Mouse (Mus musculus) heart, postnatal 0 days (tissue): ENCODE measurements around the gene Gm20532. TPM values are rescaled to one million over a fixed set of nuclear protein-coding genes. Genes with fewer than 3 reads are reported as not detected.

Experiments used
- ATAC-seq: fragments of 200-750 bp; cut with Nextera tagmentation; 2 replicates; pipeline ENCODE4 v1.8.0; 2017; ENCODE audit warnings: low read depth, moderate number of reproducible peaks, moderate library complexity; ENCODE audit not compliant: insufficient read depth
- DNase-seq: peaks from one replicate; pipeline ENCODE4 v3.0.0-alpha.2; 2016; ENCODE audit warnings: low spot score
- H3K27ac ChIP-seq: fragments of 300-500 bp; sonication (generic); 2 replicates; pipeline ENCODE4 v1.5.1; 2014; ENCODE audit warnings: low read depth, mild to moderate bottlenecking
- H3K27me3 ChIP-seq: fragments of 300-500 bp; sonication (generic); 2 replicates; pipeline ENCODE4 v1.6.1; 2014; ENCODE audit warnings: low read length, mixed read lengths; ENCODE audit not compliant: control insufficient read depth, insufficient read depth
- H3K36me3 ChIP-seq: fragments of 300-500 bp; sonication (generic); replicated peaks from 2 replicates; pipeline ENCODE4 v1.6.1; 2014; ENCODE audit warnings: low read length, mixed read lengths; ENCODE audit not compliant: control insufficient read depth, insufficient read depth
- H3K4me1 ChIP-seq: fragments of 300-500 bp; sonication (generic); 2 replicates; pipeline ENCODE4 v1.6.1; 2014; ENCODE audit warnings: antibody characterized with exemption; ENCODE audit not compliant: control insufficient read depth, insufficient read depth
- H3K4me2 ChIP-seq: fragments of 300-500 bp; sonication (generic); 2 replicates; pipeline ENCODE4 v1.6.1; 2014; ENCODE audit warnings: low read depth, mild to moderate bottlenecking, low read length, moderate library complexity
- H3K4me3 ChIP-seq: fragments of 300-500 bp; sonication (generic); 2 replicates; pipeline ENCODE4 v1.5.1; 2014; ENCODE audit warnings: low read depth, low read length
- H3K9ac ChIP-seq: fragments of 300-500 bp; sonication (generic); replicated peaks from 2 replicates; pipeline ENCODE4 v1.6.1; 2014; ENCODE audit warnings: low read depth, low read length, mixed read lengths
- H3K9me3 ChIP-seq: fragments of 300-500 bp; sonication (generic); replicated peaks from 2 replicates; pipeline ENCODE4 v1.6.1; 2016; ENCODE audit warnings: low read length; ENCODE audit not compliant: control insufficient read depth
- CTCF ChIP-seq: IDR thresholded peaks from 2 replicates; pipeline ENCODE4 v1.5.1; 2016; ENCODE audit warnings: antibody characterized with exemption, control low read depth, low read depth
- EP300 ChIP-seq: IDR thresholded peaks from 2 replicates; pipeline ENCODE4 v1.6.1; 2016; ENCODE audit warnings: antibody characterized with exemption, low read depth
- WGBS: fragments of 180-500 bp; shearing (Covaris S2); extraction: QIAGEN DNeasy Blood & Tissue Kit; methylation state at CpG from one replicate; pipeline ENCODE4 v1.1.7; 2014; 5-methylcytosine and 5-hydroxymethylcytosine counted together
- polyA plus RNA-seq: library from polyadenylated mRNA; unstranded; fragments of >200 nt; fragmentation: Nextera tagmentation; extraction: Ambion mirVana; gene quantifications from 2 replicates; pipeline ENCODE4 v1.2.1, GENCODE M21; 2015
- total RNA-seq: library from RNA; depleted of rRNA; stranded (reverse); fragments of >200 nt; gene quantifications from 2 replicates; pipeline ENCODE4 v1.2.3, GENCODE M21; 2014; ENCODE audit warnings: low replicate concordance

Gene Gm20532
- total and polyA plus RNA-seq, 2 experiments from 2014 or later: not detected

GRCm38 (mm10) chr2:26587044-26587405 is 586 bp downstream of the Gm20532 start:
- H3K4me1 ChIP-seq: peaks cover 17% of the 10 kb centered on the region; the same call in 1 of the 2 replicates
- H3K27me3 ChIP-seq: no peaks in the 10 kb centered on the region
- peak overlapping the region; percentile 77 for H3K9ac ChIP-seq
- DNase-seq (no peak), ATAC-seq (peak; percentile 20; the same call in 1 of the 2 replicates)
- H3K9me3 ChIP-seq: no peaks in the 10 kb centered on the region
- H3K27ac ChIP-seq: peak overlapping the region; percentile 86
- H3K4me2 ChIP-seq: peak overlapping the region; percentile 78
- 13% methylated on average over 11 of the region's 11 CpGs for WGBS
- peak overlapping the region; percentile 65 for H3K4me3 ChIP-seq
- no peak; the same call in 1 of the 2 replicates for TF ChIP-seq CTCF
- no peak for TF ChIP-seq EP300
- peaks cover 7% of the 10 kb centered on the region for H3K36me3 ChIP-seq

GRCm38 (mm10) chr2:26588573-26588972 is 2.1 kb downstream of the Gm20532 start:
- H3K36me3 ChIP-seq: peaks cover 22% of the 10 kb centered on the region
- no peak for TF ChIP-seq CTCF
- no peak for TF ChIP-seq EP300
- 33% methylated on average over 4 of the region's 4 CpGs for WGBS
- H3K4me3 ChIP-seq: peak overlapping the region; percentile 65
- no peaks in the 10 kb centered on the region for H3K9me3 ChIP-seq
- H3K4me2 ChIP-seq: peak overlapping the region; percentile 78
- no peak for DNase-seq
- no peak for ATAC-seq
- no peaks in the 10 kb centered on the region for H3K27me3 ChIP-seq
- peak overlapping the region; percentile 77 for H3K9ac ChIP-seq
- H3K4me1 ChIP-seq: peaks cover 12% of the 10 kb centered on the region; the same call in 1 of the 2 replicates
- H3K27ac ChIP-seq: peak overlapping the region; percentile 86

GRCm38 (mm10) chr2:26589284-26589683 is 2.8 kb downstream of the Gm20532 start:
- Histone ChIP-seq H3K4me2 (peak overlapping the region; percentile 78), H3K9me3 (no peaks in the 10 kb centered on the region), H3K9ac (peak overlapping the region; percentile 77), H3K27ac (peak overlapping the region; percentile 86), H3K36me3 (peaks cover 23% of the 10 kb centered on the region), H3K4me3 (peak overlapping the region; percentile 65), H3K4me1 (peaks cover 12% of the 10 kb centered on the region; the same call in 1 of the 2 replicates), H3K27me3 (no peaks in the 10 kb centered on the region)
- TF ChIP-seq CTCF: no peak
- no peak for TF ChIP-seq EP300
- DNase-seq: no peak
- ATAC-seq: no peak
- WGBS: 82% methylated on average over 10 of the region's 10 CpGs

- peak overlapping the region; percentile 65; the same call in 1 of the 2 replicates for H3K4me3 ChIP-seq
- no peaks in the 10 kb centered on the region for H3K9me3 ChIP-seq
- WGBS: 90% methylated on average over 7 of the region's 7 CpGs
- no peak for DNase-seq
- peaks cover 12% of the 10 kb centered on the region; the same call in 1 of the 2 replicates for H3K4me1 ChIP-seq
- no peaks in the 10 kb centered on the region for H3K27me3 ChIP-seq
- no peak for ATAC-seq
- H3K9ac ChIP-seq: peak overlapping the region; percentile 77; the same call in 1 of the 2 replicates
- no peak for TF ChIP-seq CTCF
- no peak for TF ChIP-seq EP300
- H3K4me2 ChIP-seq: peak overlapping the region; percentile 78
- peaks cover 32% of the 10 kb centered on the region for H3K36me3 ChIP-seq
- H3K27ac ChIP-seq: peak overlapping the region; percentile 86; the same call in 1 of the 2 replicates
These were observed 3.8 kb downstream of the Gm20532 start for GRCm38 (mm10) chr2:26590282-26590681.

- H3K9ac ChIP-seq: peak overlapping the region; percentile 77; the same call in 1 of the 2 replicates
- WGBS: 78% methylated on average over 7 of the region's 7 CpGs
- H3K4me1 ChIP-seq: peaks cover 12% of the 10 kb centered on the region; the same call in 1 of the 2 replicates
- no peak for ATAC-seq
- H3K36me3 ChIP-seq: peaks cover 32% of the 10 kb centered on the region
- TF ChIP-seq EP300: no peak
- no peak for TF ChIP-seq CTCF
- peak overlapping the region; percentile 12 for H3K4me3 ChIP-seq
- H3K9me3 ChIP-seq: no peaks in the 10 kb centered on the region
- no peak for DNase-seq
- peak overlapping the region; percentile 78 for H3K4me2 ChIP-seq
- H3K27me3 ChIP-seq: no peaks in the 10 kb centered on the region
- no peak overlapping the region for H3K27ac ChIP-seq
These were observed 4.5 kb downstream of the Gm20532 start for GRCm38 (mm10) chr2:26590962-26591361.

- WGBS: 65% methylated on average over 12 of the region's 12 CpGs
- Histone ChIP-seq H3K27ac (no peak overlapping the region), H3K36me3 (peaks cover 32% of the 10 kb centered on the region), H3K4me1 (peaks cover 9% of the 10 kb centered on the region; the same call in 1 of the 2 replicates), H3K4me3 (peak overlapping the region; percentile 12; the same call in 1 of the 2 replicates), H3K9me3 (no peaks in the 10 kb centered on the region), H3K4me2 (peak overlapping the region; percentile 78), H3K9ac (0 out of 2 replicates have a peak overlapping the region, but pooled peaks have one; percentile 77), H3K27me3 (no peaks in the 10 kb centered on the region)
- ATAC-seq (no peak), DNase-seq (no peak)
- TF ChIP-seq EP300: no peak
- no peak for TF ChIP-seq CTCF
These were observed 5.0 kb downstream of the Gm20532 start for GRCm38 (mm10) chr2:26591416-26591815.
